Mouse (Mus musculus): ENCODE measurements at regions not wholly inside any gene's neighbourhood (a gene's known extent, or its start where the extent isn't known, plus 50 kb on each side); places are given as distances from the start of the nearest gene placed in this dataset.

DNA sequence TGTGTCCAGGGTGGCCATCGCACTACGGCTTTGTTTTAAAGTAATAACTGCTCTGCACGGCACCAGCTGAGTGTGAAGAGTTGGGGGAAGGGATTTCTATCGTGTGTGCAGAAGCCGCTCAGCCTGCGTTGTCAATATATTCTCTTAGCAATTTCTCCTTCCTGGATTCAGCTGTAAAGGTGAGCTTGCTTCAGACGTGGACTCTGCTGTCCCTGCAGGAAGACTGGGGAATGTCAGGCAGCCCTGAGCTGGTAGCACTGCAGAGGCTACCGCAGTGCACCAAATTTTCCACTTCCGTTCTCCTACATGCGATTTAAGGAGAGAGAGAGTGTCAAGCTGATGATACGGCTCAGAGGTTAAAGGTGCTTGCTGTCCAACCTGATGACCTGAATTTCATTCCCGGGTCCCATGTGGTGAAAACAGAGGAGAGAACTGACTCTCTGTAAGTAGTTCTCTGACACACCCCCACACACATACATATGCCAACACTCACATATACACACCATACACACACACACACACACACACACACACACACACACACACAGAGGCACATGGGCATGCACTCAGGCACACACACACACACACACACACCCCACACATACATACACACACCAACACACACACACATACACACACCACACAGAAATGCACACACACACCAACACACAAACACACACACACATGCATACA, 59.9 kb upstream of the Prelid3b start:
- peak in 1 of 2 experiments; percentile 22 for DNase-seq (ENCODE audit: low spot score in 2 of 2)

DNA sequence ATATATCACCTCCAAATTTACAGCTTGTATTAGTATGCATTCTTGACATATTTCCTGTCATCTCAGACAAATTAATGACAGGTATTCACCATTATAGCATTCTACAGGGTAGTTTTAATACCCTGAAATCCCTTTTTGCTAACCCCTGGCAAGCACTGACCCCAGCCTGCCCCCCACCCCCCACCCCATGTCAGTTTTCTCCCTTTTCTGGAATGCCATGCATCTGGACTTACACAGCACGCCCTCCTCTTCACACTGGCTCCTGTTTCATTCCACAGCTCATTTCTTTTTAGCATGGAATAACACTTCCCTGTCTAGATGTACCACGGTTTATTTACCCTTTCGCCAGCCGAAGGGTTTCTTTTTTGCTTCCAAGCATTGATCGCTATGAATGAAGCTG, 67.8 kb upstream of the Prelid3b start:
- DNase-seq (ENCODE audit: low spot score in 2 of 2): no peak

DNA sequence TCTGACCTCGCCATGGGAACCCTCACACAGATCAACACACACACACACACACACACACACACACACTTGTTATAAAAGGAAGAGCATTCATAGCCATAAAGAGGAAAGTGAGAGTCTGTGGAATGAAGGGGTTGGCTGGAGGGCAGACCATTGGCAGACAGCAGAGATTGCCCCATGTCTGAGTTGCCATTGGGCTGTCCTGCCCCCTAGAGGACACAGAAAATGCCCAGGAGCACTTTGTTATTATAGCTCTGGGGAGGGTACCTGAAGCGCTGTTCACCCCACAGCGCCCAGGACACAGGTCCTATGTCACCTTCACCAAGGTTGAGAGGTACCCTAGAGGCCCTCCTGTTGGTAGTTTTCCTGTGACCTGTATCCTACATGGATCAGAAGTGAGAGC, 74.3 kb upstream of the Prelid3b start:
- DNase-seq (ENCODE audit: low spot score in 2 of 2): no peak

DNA sequence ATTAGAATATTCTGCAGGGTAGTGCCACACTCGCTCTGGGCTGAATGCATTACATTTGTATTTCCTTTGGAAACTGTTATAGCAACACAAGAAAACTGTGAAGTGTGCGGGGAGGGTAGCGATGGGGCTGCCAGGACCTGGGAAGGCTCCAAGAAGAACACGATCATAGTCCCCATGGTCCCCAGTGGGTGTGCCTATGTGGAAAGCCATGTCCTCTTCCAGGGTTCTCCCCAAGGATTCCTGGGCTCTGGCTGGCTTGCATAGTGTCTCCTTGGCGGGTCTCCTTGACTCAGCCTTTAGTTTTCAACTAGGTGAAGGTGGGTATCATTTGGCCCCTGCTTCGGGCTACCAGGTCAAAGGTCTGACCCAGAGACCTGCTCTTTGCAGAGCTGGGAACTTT, 74.8 kb upstream of the Prelid3b start:
- no peak for DNase-seq (ENCODE audit: low spot score in 2 of 2)

DNA sequence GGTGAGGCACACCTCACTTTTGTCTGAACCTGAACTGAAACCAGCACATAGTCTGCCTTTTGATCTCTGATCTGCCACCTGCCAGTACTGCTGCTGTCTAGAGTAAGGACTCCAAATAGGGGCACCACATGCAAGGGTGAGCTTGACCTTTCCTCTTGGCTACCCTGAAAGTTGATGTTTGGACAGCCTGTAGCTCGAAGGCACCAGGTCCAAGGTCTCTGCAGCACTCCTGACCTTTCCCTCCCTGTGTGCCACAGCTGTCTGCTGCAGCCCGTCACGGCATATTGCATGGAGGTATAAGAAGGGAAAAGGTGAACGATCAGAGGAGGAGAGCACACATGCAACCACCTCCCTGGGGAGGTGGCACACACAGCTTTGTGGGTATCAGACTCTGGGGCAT, 75.9 kb upstream of the Prelid3b start:
- no peak for DNase-seq (ENCODE audit: low spot score in 2 of 2)

DNA sequence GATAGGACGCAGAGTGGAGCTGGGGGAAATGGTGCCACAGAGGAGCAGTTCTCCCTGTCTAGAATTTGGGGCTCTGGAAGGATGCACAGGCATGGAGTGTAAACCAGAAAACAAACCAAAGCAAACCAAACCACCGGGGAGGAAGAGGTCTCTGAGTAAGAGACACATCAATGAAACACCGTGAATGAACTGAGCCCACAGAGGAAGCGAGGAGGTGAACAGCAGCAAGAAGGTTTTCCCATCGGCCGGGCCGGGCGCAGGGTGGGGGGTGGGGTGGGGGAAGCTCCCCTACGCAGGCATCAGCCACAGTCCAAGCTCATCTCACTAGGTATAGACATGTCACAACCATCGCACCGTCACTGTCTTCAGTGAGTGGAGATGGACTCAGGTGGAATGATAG, 82.9 kb upstream of the Prelid3b start:
- no peak for DNase-seq (ENCODE audit: low spot score in 2 of 2)

DNA sequence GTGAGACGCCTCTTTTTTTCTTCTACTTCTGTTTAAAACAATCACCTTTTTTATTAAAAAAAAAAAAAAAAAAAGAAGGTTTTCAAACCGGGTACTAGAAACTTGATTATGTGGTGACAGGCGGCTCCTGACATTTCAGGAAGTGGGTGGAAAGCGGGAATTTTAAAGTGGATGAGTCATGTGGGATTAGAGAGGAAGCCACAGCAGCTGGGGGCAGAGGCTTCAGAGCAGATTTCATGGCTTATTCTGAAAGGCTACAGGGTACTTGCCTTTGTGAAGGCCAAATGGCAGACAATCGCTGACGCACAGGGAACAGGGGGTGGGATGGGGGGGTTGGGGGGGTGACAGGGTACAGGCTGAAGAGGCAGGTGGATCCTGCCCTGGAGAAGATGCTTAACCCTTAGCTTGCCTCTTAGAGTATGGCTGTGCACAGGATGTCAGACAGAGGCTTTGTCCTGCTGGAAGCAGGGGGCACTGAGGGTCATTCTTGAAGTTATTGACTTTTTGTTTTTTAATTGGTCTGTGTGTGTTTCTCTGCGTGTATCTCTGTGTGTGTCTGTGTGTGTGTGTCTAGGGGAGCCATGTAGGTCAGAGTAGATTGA, 81.4 kb upstream of the Zfp831 start:
- DNase-seq (ENCODE audit: low spot score in 2 of 2): no peak

DNA sequence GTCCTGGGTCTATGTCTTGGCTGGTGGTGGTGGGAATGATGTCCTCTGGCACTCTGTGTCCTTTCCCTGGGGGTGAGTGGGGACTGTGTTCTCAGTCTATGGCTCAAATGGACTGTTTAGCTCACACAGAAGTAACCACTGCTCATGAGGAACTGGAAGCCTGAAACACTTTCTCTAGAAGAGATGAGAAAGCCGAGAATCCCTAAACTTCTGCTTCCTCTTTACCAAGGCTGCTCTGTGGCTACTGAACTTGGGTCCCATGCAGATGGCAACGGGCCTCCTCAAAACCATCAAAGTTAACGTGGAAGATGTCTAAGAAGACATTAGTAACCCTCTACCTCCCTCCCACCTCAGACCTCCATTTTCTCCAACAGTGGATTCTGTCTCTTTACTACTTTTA, 79.4 kb upstream of the Zfp831 start:
- no peak for DNase-seq (ENCODE audit: low spot score in 2 of 2)

DNA sequence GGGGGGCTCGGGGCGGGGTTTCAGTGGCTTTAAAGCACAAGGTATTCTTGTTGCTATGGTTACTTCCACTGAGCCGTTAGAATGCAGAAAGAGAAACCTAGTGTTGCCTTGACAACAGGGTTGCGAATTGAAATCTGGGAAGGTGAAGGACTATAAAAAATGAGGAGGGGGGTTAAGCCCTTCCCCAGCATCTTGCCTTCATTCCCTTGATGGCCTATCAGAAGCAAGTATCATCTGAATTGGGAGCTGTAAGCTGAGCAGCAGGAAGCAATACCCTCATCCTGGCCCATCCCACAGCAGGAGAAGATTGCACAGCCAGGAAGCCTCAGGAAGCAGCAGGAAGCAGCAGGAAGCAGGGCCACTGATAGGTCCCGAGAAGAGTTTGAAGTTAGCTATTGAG, 78.5 kb upstream of the Zfp831 start:
- DNase-seq (ENCODE audit: low spot score in 2 of 2): no peak

DNA sequence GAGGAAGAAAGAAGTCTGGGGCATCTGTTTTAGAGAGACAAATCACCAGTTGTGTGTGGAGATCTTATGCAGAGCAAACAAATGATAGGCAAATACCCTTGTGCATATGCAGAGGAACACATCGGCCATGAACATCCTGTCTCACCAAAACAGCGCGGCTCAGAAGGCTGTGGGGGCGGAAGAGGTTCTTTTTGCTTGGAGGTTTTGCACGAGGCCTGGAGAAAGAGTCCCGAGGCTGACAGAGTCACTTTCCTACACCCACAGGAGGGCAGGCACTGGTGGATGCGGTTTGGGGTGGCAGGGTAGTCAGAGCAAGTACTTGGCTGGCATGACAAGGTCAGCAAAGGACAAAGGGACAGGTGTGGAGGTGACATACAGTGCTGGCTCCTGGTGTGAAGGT, 77.4 kb upstream of the Zfp831 start:
- DNase-seq (ENCODE audit: low spot score in 2 of 2): no peak

DNA sequence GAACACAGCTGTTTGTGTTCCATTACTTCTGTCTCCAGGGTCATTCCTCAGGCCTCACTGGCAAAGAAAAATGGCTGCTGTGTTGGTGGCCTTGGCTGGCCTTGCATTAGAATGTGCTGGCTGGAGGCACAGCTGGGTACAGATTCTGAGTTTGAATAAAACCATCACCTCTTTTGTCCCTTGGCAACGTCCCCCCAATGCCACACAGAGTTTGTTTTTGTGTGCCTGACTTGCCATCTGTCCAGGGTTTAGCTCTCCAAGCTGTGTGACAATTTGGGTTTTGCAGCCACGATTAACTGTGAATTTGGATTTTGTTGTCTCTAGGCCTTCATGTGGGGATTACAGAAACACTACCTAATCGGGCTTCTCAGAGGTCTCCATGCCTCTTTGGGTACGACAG, 76.6 kb upstream of the Zfp831 start:
- DNase-seq (ENCODE audit: low spot score in 2 of 2): no peak

DNA sequence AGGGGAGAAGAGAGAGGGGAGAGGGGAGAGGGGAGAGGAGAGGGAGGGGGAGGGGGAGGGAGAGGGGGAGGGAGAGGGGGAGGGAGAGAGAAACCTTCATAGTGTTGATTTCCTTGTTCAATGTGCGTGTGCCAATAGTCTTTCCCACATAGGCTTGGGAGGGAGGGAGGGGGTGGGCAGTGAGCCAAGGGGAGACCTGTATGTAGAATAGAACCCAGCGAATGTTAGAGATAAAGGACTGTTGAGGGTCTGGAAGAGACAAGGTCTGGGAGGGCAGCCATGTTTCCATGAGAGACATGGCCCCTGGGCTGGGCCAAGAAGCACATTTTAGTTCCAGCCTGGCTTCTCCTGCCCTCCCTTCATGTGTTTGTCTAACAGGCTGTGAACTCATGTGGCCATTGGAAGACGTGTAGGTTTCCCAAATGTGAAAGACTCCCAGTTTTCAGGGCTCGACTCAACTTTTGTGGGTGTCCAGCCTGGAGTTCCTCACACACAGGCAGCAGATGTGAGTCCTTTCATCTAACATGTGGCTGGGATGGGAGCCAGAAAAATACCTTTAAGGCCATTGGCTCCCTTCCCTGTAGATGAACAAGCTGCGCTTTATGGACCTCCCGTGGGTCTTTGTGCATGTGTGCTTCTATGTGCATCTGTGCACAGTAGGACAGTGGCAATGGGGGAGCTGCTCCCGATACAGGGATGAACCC, 68.4 kb upstream of the Zfp831 start:
- DNase-seq (ENCODE audit: low spot score in 2 of 2): no peak

DNA sequence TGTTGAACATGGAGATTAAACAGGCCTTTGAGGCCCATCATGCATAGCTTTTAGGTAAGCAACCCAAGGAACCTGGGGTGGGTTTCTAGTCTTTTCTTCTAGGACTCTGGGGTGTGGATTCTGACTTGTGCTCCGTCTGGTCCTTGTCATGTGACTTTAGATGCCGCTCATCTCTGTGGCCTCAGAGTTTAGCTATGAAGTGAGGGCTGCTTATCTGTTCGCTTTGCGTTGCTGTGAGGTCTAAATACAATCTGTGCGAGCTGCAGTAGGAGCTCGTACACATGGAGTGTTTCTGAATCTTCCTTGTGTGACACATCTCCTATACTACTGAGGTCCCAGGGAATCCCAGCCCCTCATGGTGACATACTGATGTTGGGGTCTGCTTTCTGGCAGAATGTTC, 67.8 kb upstream of the Zfp831 start:
- no peak for DNase-seq (ENCODE audit: low spot score in 2 of 2)

DNA sequence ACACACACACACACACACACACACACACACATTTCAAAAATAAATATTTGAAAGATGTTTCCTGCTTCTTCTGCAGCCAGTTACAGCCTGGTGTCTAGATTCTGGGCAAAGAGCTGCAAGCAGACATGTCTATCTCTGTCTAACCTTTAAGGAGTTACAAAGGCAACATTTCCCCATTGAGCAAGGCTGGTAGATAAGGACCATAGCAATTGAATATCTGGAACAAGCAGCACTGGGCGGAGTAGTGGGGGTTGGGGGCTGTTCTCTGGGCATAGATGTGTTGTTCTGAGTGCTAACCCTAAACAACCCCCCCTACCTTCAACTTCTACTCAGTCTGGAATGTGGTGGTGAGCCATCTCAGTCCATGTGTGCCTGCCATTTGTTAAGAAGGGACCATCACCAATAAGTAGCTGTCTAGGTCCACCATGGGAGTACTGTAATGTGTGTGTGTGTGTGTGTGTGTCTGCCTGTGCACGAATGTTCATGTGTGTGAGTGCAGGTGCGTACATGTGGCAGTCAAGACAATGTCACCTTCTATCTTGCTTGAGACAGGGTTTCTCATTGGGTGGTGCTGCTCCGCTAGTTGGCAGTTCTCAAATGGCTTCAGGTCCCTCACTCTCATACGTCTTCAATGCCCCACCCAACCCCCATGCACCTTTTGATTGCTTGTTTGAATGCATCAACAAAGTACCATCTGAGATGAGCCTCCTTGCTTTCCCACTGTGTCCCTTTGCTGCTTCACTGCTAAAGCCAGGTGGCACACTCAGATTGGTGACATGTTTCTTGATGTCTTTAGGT, 62.2 kb upstream of the Zfp831 start:
- DNase-seq (ENCODE audit: low spot score in 2 of 2): no peak

DNA sequence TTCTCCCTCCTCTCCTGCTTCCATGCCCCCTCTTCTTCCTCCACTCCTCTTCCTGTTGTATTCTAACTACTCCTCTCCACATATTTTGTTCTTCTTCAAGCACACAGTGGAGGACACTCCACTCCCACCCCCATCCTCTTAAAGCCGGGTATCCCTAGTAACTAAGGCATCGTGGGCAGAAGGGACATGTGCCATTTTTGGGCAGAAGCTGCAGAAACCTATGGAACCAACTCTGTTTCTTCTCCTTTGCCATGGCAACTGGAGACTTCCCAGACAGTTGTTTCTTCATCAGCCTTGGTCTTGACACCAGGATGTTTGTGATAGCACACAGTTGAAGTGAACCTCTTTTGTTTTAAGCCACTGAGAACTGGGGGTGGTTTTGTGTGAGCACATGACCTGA, 59.1 kb upstream of the Zfp831 start:
- peak in 1 of 2 experiments; percentile 65 for DNase-seq (ENCODE audit: low spot score in 2 of 2)
